Mouse (Mus musculus) forebrain, postnatal 0 days (tissue): Measurements from ENCODE around the gene Pbx1. TPM values are rescaled to one million over a fixed set of nuclear protein-coding genes. Genes with fewer than 3 reads are reported as not detected.

Source experiments
- ATAC-seq: fragments of 200-750 bp; cut with Nextera tagmentation; 2 replicates; pipeline ENCODE4 v1.8.0; 2017; ENCODE audit warnings: mild to moderate bottlenecking, moderate library complexity
- DNase-seq: peaks from one replicate; pipeline ENCODE4 v3.0.0-alpha.2; 2015
- H3K27ac ChIP-seq: fragments of 300-500 bp; sonication (generic); 2 replicates; pipeline ENCODE4 v1.5.1; 2014; ENCODE audit warnings: low read depth, mild to moderate bottlenecking, antibody characterized with exemption, low read length, moderate library complexity, mixed read lengths
- H3K27me3 ChIP-seq: fragments of 300-500 bp; sonication (generic); 2 replicates; pipeline ENCODE4 v1.6.1; 2014; ENCODE audit warnings: mild to moderate bottlenecking, low read length, mixed read lengths; ENCODE audit not compliant: insufficient read depth
- H3K36me3 ChIP-seq: fragments of 300-500 bp; sonication (generic); 2 replicates; pipeline ENCODE4 v1.6.1; 2014; ENCODE audit warnings: mild to moderate bottlenecking, moderate library complexity; ENCODE audit not compliant: insufficient read depth
- H3K4me1 ChIP-seq: fragments of 300-500 bp; sonication (generic); 2 replicates; pipeline ENCODE4 v1.6.1; 2014; ENCODE audit warnings: antibody characterized with exemption; ENCODE audit not compliant: insufficient read depth
- H3K4me2 ChIP-seq: fragments of 300-500 bp; sonication (generic); 2 replicates; pipeline ENCODE4 v1.6.1; 2014; ENCODE audit warnings: low read depth, mild to moderate bottlenecking, moderate library complexity
- H3K4me3 ChIP-seq: fragments of 300-500 bp; sonication (generic); 2 replicates; pipeline ENCODE4 v1.5.1; 2014; ENCODE audit warnings: low read depth, low read length, mixed read lengths
- H3K9ac ChIP-seq: fragments of 300-500 bp; sonication (generic); 2 replicates; pipeline ENCODE4 v1.6.1; 2014; ENCODE audit warnings: mild to moderate bottlenecking
- H3K9me3 ChIP-seq: fragments of 300-500 bp; sonication (generic); 2 replicates; pipeline ENCODE4 v1.6.1; 2016; ENCODE audit warnings: low read length
- CTCF ChIP-seq: sonication (generic); IDR thresholded peaks from 2 replicates; pipeline ENCODE4 v1.5.1; 2016; ENCODE audit warnings: antibody characterized with exemption, control low read depth, low read depth
- WGBS: fragments of 180-500 bp; shearing (Covaris S2); extraction: QIAGEN DNeasy Blood & Tissue Kit; methylation state at CpG from one replicate; pipeline ENCODE4 v1.1.7; 2014; 5-methylcytosine and 5-hydroxymethylcytosine counted together
- polyA plus RNA-seq: library from polyadenylated mRNA; unstranded; fragments of >200 nt; fragmentation: Nextera tagmentation; extraction: Ambion mirVana; gene quantifications from 2 replicates; pipeline ENCODE4 v1.2.1, GENCODE M21; 2015
- total RNA-seq: library from RNA; depleted of rRNA; stranded (reverse); fragments of >200 nt; gene quantifications from 2 replicates; pipeline ENCODE4 v1.2.3, GENCODE M21; 2014

Pbx1 gene
- total and polyA plus RNA-seq, 2 experiments from 2014 or later = 60.5 to 95.9 TPM

DNA sequence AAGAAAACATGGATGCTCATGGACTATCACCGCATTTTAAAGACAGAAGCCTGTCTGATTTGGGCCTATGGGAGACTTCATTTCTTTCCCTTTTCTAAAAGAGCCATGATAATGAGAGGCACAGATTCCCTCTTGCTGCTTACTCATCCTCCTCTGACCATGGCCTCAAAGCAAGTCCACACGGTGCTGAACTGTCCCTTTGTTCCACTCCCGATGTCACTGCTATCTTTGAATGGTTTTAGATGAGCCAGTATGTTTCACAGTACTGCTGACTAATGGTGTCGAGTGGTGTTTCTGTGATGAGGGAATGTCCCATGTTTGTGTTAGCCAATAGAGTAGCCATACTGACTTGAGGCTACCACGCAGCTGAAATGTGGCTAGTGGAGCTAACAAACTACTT is 233.8 kb downstream of the Pbx1 start:
- Histone ChIP-seq H3K36me3 (peaks cover 50% of the 10 kb centered on the region), H3K9me3 (no peaks in the 10 kb centered on the region), H3K27ac (no peak overlapping the region), H3K4me2 (no peak overlapping the region), H3K4me1 (0 out of 2 replicates have a peak, but pooled peaks cover 2% of the 10 kb centered on the region), H3K27me3 (no peaks in the 10 kb centered on the region), H3K4me3 (no peak overlapping the region), H3K9ac (no peak overlapping the region)
- no peak for DNase-seq
- ATAC-seq = 0 out of 2 replicates have a peak, but pooled peaks have one; percentile 30
- TF ChIP-seq CTCF = no peak
- WGBS = 79% methylated on average over 5 of the region's 5 CpGs

DNA sequence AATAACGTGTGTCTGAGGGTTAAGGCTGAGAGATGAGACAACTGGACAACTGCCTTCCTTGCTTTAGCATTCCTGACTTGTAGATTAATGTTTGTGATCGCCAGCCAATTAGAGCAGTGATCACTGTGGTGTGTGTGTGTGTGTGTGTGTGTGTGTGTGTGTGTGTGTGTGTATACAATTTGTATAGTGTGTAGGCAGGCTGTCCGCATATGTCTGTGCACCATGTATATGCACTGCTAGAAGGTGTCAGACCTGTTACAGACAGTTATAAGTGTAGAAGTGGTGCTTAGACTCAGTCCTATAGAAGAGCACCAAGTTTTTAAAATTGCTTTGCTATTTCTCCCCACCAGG is 234.2 kb downstream of the Pbx1 start:
- Histone ChIP-seq H3K4me1 (0 out of 2 replicates have a peak, but pooled peaks cover 2% of the 10 kb centered on the region), H3K27ac (no peak overlapping the region), H3K4me3 (no peak overlapping the region), H3K4me2 (no peak overlapping the region), H3K36me3 (peaks cover 47% of the 10 kb centered on the region), H3K27me3 (no peaks in the 10 kb centered on the region), H3K9ac (no peak overlapping the region), H3K9me3 (no peaks in the 10 kb centered on the region)
- no peak for TF ChIP-seq CTCF
- 85% methylated on average over 3 of the region's 3 CpGs for WGBS
- ATAC-seq (no peak), DNase-seq (no peak)

DNA sequence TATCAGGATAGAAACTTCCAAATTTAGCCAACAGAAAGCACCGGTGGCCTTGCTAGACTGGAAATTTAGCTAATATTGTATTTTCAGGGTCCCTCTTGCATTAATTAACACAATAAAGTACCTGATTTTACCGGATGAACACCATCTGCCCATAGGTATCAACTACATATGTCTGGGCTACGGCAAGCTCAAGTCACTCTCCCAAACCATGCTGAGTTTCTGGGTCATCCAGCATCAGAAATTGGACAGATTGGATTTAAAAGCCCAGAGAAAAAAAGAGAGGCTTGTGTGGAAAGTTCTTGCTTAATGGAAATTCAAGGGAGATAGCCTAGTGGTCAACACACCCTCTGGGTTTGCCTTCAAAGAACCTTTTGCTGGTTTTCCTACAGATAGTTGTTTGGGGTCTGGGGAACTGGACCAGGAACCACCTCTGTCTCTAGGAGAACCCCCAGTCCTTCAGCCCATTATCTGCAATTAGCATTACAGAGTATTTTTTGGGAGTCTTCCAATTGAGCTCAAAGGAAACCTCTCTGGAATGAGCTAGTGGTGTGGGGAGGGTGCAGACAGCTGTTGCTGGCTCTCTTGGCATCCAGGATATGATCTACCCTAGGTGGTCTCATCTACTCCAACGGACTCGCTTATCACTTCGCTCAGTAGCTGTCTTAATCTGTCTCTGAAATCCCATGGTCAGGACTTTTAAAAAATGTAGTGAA is 234.7 kb downstream of the Pbx1 start:
- Histone ChIP-seq H3K4me2 (no peak overlapping the region), H3K36me3 (peaks cover 42% of the 10 kb centered on the region), H3K4me1 (0 out of 2 replicates have a peak, but pooled peaks cover 2% of the 10 kb centered on the region), H3K27me3 (no peaks in the 10 kb centered on the region), H3K9me3 (no peaks in the 10 kb centered on the region), H3K27ac (no peak overlapping the region), H3K4me3 (no peak overlapping the region), H3K9ac (no peak overlapping the region)
- TF ChIP-seq CTCF = no peak
- no peak for ATAC-seq
- DNase-seq = no peak
- 71% methylated on average over 6 of the region's 6 CpGs for WGBS

DNA sequence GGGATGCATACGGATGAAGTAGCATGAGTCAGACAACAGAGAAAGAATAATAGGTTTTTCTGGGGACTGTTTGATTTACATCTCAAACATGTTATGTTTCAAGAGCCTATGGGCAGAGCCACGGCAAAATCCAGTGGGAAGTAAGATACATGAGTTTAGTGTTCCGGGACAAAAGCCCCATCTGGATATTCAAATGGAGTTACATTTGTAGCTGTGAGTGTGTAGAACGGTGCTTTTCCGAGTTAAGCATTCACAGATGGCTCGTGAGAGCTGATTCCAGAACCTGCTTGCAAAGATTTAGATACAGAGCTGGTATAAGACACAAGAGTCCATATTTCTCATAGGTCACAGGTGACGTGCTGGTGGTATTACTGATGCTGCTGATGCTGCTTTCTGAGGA is 238.7 kb downstream of the Pbx1 start:
- DNase-seq (no peak), ATAC-seq (no peak)
- H3K27me3 ChIP-seq = no peaks in the 10 kb centered on the region
- no peaks in the 10 kb centered on the region for H3K9me3 ChIP-seq
- no peak overlapping the region for H3K4me2 ChIP-seq
- H3K4me1 ChIP-seq = no peaks in the 10 kb centered on the region
- no peak for TF ChIP-seq CTCF
- H3K27ac ChIP-seq = no peak overlapping the region
- 57% methylated on average over 7 of the region's 7 CpGs for WGBS
- no peak overlapping the region for H3K9ac ChIP-seq
- no peak overlapping the region for H3K4me3 ChIP-seq
- peaks cover 26% of the 10 kb centered on the region for H3K36me3 ChIP-seq

DNA sequence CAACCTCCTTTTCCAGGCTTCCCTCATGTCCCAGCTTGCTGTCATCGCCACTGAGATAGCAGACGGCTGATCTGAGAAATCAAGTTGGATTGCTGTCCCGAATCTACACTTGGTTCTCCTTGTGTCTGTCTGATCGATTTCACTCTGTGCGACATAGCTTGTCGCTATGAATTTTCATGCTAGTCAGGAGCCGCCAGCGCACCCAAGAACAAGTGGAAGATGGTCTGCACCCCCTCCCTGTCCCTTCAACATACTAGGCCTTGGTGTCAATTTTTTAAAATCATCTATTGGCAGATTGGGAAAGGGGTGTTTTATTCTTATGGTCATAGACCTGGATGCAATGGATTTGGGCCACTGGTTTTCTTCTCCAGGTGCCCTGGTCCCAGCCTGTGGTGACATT is 249.3 kb downstream of the Pbx1 start:
- Histone ChIP-seq H3K27me3 (no peaks in the 10 kb centered on the region), H3K4me1 (peaks cover 9% of the 10 kb centered on the region), H3K27ac (no peak overlapping the region), H3K9ac (no peak overlapping the region), H3K9me3 (no peaks in the 10 kb centered on the region), H3K4me2 (no peak overlapping the region), H3K36me3 (peaks cover 27% of the 10 kb centered on the region), H3K4me3 (no peak overlapping the region)
- no peak for ATAC-seq
- TF ChIP-seq CTCF = no peak
- WGBS = 93% methylated on average over 8 of the region's 8 CpGs
- DNase-seq = no peak

DNA sequence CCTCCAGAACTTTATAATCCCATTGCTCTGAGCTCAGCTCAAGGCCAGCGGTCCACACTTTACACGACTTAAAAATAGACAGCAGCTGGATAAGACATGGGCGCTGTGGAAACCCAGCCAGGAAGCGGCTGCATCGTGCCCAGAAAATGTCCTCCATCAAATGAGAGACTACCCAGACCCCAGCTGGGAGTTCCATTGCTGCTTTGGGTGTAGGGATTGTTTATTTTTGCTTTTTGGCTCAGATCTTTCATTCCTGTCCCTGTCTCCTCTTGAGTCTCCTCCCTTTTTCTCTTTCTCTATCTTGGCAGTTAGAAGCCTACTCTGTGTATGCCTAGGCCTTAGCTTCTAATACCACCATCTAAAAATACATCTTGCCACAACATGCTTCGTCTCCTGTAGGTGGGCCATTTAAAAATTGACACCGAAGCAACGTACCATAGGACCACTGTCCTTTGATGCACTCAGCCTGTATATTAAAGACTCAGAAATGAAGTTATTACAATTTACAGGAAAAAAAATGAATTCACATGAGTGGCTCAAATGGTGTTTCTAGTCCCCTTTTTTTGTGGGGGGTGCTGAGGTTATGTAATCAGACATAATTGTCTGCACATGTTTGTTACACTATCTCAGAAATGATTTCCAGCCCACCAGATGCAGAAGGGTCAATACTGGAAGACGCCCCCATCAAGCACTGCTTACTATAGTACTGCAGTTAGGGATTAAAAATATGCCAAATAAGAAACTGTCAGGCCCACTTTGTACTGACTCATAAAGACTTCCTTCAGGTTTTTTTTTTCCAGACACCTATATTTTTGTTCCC is 251.2 kb downstream of the Pbx1 start:
- Histone ChIP-seq H3K36me3 (peaks cover 31% of the 10 kb centered on the region), H3K4me1 (peaks cover 4% of the 10 kb centered on the region; the same call in 1 of the 2 replicates), H3K9me3 (no peaks in the 10 kb centered on the region), H3K4me3 (no peak overlapping the region), H3K9ac (no peak overlapping the region), H3K27me3 (no peaks in the 10 kb centered on the region), H3K27ac (peak overlapping the region; percentile 23; the same call in 1 of the 2 replicates), H3K4me2 (no peak overlapping the region)
- WGBS = 75% methylated on average over 9 of the region's 9 CpGs
- DNase-seq (peak; percentile 46), ATAC-seq (peak; percentile 73)
- no peak for TF ChIP-seq CTCF

DNA sequence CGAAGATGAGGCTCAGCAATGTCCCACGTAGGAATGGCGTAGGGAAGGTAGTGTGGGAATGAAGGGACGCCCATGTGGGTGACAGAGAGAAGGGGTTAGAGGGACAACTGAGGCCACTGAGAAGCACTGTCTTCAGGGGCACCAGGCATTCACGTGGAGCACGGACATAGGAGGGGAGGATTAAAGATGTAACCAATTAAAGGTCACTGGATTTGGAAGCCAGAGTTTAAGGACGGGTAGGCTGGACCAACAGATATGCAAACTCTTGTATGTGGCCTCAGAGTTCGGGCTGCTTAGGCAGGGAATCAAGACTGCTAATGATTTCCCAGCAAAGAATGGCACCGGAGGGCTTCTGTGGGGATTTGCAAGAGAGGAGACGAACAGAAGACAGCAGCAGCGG is 252.4 kb downstream of the Pbx1 start:
- Histone ChIP-seq H3K4me3 (no peak overlapping the region), H3K4me2 (no peak overlapping the region), H3K27me3 (no peaks in the 10 kb centered on the region), H3K36me3 (peaks cover 35% of the 10 kb centered on the region), H3K9me3 (no peaks in the 10 kb centered on the region), H3K9ac (no peak overlapping the region), H3K4me1 (peaks cover 4% of the 10 kb centered on the region; the same call in 1 of the 2 replicates), H3K27ac (no peak overlapping the region)
- no peak for TF ChIP-seq CTCF
- ATAC-seq (no peak), DNase-seq (no peak)
- 77% methylated on average over 11 of the region's 11 CpGs for WGBS
